Mouse (Mus musculus) T-cell, adult 66 days (primary cell): Measurements from ENCODE around the gene Gli3. TPM values are rescaled to one million over a fixed set of nuclear protein-coding genes. Genes with fewer than 3 reads are reported as not detected.

Experiments used
- total RNA-seq, 2 experiments: library from RNA; stranded (reverse); gene quantifications; 3 replicates in 1 of 2; 4 replicates in 1 of 2; pipeline ENCODE4 v1.2.4; 2023

Gene Gli3
- total RNA-seq = not detected

DNA sequence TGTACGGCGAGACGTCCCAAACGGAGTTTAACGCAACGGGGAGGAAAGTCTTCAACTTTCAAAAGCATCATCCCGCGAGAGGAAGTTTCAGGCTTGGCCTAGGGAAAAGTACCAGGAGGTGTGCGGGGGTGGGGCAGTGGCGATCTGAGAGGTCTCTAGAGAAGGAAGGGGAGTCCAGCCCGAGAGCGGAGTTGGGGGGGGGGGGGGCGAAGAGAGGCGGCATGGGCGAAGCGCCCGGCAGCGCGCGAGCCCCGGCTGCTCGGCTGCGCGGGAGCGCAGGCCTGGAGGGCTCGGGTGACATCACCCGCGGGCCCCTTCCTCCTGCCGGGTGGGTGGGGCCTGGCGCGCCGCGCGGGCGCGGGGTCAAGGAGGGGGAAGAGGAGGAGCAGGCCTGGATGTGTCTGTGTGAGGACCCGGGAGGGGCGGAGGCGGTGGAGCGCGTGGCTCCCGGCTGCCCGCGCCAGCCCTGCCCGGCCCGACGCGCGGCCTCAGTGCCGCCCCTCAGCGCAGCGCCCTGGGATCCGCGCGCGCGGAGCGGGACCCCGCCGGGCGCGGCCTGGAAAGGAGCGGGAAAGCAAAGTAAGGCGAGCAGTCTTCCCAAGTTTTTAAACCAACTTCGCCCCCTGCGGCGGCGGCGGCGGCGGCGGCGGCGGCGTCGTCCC, at the start of gene Gli3:
TSS of gene Gli3 (plus strand) at position 406 of the 662 bp plus-strand sequence.

